Mouse (Mus musculus) activated CD4-positive, CD25-positive, alpha-beta regulatory T cell, adult 4 months (primary cell): ENCODE results near the gene Wdfy2. TPM values are rescaled to one million over a fixed set of nuclear protein-coding genes. Genes with fewer than 3 reads are reported as not detected.

Experiments used
- ATAC-seq: one replicate; pipeline ENCODE4 v1.8.0; 2017
- polyA plus RNA-seq, 2 experiments: library from polyadenylated mRNA; unstranded; fragments of 100-300 nt; shearing (Covaris generic); gene quantifications; one replicate each; pipeline ENCODE4 v1.2.1; 2017

Wdfy2 gene
- polyA plus RNA-seq, 2 experiments from 2014 or later, result 3.9 to 4.5 TPM

DNA sequence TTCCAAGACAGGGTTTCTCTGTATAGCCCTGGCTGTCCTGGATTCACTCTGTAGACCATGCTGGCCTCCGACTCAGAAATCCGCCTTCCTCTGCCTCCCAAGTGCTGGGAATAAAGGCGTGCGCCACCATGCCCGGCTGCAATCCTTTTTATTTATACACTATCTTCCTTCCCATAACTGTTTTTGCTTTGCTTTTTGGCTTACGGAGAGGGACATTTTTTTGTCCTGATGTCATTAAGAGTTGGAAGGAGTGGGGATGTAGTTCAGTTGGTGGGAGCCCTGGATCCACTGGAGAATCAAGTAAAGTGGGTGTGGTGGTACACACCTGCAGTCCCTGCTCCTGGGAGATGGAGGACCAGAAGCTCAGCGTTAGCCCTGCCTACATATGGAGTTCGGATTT is 6.7 kb downstream of the Wdfy2 start:
- no peak for ATAC-seq

DNA sequence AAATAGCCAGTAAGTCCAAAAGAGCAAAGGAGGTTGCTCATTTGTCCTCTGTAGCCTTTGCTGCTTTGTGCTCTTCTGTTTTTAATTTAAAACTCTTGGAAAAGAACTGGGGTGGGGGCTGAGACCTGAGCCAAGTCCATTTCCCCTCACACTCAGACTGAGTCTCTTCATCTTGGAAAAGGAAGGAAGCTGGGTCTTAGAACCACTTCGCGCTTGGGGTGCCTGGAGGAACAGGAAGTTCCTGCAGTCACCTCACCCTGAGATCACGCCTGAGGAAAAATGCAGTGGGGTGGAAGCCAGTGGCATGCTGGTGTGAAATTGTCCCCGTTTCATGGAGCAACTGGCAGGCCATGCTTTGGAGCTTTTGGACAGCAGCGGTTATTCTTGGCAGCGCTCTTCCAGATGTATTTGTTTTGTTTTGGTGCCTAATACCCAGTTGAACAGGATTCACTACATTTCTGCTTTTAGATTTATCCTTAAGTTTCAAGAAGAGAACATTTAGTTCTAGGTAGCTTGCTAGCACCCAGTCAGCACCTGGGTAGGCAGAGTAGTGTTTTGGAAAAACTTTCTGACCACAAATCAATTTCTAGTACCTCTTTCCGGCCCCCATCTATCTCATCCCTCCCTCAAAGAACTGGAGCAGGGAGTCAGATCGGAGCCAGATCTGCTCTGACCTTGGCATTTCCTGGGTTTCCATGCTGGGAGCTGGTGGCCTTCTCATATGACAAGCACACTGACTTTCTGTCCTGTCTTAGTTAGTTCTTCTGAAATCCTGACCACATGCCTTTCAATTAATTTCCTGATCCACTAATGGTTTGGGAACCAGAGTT is 7.7 kb downstream of the Wdfy2 start:
- no peak for ATAC-seq

DNA sequence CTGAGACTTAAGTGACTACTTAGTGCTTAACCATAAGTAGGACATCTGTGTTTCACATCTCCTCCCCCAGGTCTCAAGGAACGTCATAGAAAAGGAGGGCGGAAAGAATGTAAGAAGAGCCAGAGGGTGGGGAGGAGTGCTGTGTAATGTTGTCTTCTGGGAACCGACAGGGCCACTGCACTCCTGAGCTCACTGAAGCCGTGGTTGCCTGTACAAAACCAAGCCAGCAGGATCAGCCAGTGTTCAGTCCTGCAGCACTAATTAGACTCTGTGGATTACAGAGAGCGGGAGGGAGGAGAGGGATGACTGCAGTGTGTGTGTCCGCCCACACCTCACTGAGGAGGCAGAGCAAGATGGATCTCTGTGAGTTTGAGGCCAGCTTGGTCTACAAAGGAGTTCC is 13.5 kb downstream of the Wdfy2 start:
- peak; percentile 40 for ATAC-seq

DNA sequence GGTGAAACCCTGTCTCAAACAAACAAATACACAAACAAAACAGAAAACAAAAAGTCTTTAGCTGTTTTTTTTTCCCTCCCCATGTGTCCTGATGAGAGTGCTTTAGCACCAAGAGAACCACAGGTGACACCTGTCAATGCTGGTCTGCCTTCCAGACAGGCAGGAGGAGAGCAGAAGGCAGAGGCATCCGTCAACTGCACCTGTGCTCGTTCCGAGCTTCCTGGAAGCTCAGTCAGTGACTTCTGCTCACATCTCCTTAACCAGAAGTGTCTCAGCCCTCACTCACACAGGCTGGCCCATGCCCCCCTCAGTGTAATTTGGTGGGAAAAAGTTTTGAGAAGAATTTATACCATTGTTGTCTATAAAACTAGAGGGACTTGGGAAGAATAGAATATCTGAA is 15.4 kb downstream of the Wdfy2 start:
- no peak for ATAC-seq

DNA sequence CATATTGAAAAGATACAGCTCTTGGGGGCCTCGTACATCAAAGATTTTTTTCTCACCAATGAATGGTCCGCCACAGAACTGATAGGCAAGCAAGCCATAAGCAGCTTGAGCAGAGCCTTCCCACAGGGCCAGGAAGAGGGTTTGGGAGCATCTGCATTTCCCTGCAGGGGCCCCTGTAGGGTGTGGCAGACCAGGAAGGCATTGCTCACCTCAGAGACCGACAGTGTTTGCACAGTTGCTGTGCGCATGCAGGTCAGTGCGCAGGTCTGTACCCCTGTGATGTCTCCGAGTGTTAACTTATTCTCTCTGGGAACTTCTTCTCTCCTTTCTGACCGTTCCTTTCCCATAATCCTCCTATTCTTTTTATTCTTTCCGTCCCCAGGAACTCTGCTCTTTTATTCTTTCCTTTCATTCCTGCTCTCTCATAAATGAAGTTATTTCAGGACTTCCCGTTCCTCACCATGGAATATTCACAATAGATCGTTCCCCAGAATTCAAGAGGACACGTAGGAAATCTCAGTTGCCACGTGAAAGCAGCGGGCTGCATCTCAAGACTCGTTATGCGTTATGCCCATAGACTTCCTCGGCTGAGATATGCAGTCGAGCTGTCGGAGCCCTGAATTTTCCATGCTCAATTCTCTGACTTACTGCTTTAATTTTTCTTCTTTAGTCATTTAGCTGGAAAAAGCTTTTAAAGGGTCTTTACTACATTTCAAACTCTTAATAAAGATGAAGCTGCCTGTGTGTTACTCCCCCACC is 17.8 kb downstream of the Wdfy2 start:
- ATAC-seq, result no peak

DNA sequence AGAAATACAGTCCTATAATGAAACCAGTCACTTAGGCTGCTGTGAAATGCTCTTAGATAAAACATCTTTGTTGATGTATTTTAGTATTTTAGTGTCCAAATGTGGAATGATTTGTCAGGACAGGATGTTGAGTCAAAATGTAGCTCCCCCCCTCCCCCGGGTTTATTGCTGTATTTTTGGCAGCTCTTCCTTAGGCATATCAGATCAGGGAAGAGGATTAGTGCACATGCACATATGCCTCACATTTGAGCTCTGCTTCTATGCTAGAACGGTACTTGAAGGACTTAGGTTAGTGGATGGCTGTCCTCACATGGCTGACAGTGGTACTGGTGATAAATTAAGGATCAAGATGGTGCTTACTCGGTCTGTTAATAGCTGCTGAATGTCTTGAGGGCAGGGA is 18.4 kb downstream of the Wdfy2 start:
- ATAC-seq, result no peak

DNA sequence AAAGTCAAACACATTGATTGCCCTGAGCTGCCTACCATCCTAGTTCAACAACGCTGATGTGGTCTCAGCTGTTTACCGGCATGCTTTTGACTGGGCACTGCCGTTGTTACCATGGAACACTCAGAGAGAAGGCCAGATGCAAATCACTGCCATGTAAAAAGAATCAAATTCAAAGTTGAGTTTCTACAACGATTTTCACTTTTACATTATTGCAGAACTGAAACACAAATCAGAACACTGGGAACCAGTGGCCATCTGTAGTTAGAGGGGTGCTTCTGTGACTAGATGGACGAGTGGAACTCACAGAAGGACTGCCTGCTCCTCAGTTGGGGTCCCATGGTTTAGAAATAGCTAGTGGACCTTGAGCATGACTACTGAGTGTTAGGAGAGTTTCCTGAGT is 19.0 kb downstream of the Wdfy2 start:
- no peak for ATAC-seq

DNA sequence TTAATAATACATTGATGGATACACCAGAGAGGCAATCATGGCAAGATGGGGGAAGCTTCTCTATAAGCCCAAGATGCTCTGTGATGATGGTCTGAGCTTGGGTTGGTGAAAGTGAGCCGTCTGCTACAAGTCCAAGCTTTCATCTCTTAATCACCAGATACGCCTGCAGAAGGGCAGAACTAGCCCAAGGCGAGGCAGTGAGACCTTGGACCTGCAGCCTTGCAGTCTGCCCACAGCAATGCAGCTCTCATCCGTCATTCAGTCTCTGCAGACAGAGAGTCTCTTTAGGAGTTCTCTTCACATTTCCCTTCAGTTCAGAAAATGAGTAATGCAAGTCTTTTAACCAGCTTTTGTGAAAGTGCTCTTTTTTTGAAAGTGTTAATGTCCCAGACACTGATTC is 20.4 kb downstream of the Wdfy2 start:
- ATAC-seq, result no peak

DNA sequence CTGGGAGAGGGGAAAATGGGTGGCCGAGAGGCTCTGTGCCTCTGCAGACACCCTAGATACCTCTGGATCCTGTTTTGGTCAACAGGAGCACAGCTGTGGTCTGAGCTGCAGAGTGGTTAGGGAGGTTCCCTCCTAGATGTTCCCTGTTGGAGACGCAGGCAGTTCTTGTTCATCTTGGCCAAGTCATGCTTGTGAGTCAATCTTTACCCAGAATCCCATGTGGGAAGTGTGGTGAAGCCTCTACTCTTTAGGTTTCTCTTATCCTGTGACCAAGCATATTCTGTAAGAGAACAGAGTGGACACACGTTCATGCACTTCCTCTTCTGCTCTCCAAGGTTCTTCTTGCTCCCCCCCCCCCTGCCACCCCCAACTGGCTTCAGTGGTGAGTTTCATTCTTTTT is 20.8 kb downstream of the Wdfy2 start:
- no peak for ATAC-seq

DNA sequence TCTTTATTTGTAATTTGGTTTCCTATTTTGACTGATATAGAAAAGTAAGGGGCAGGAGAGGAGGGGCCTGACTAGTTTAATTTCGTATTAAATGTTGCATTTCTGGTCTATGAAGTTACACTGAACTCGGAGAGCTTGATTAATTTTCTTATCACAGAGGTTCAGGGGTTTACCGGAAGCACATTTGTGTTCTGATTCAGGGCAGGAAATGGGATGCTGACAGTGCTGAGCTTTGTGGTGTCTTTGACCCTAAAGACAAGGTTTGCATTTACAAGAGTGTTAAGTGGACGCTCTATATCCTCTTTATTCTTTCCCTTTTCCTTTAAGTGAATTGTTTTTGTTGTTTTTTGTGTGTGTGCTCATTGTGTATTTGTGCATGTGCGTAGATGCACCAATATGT is 25.1 kb downstream of the Wdfy2 start:
- ATAC-seq, result peak; percentile 66

DNA sequence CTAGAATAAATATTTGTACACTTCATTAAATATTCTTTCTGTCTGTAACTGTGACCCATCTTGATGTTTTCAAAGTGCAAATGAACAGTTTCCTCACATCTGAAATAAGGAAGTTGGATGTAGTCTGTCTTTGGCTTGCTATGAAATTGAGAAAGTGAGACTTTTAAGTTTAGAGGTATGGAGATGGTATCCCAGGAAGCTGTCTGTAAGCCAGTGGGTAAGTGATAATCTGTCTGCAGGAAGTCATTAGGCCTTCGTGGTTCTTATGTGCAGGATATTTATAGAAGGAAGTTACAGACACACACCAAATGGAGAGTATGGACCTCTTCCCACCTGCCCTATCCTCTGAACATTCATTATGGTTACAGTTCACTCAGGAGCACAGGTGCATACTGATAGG is 26.8 kb downstream of the Wdfy2 start:
- ATAC-seq, result no peak

DNA sequence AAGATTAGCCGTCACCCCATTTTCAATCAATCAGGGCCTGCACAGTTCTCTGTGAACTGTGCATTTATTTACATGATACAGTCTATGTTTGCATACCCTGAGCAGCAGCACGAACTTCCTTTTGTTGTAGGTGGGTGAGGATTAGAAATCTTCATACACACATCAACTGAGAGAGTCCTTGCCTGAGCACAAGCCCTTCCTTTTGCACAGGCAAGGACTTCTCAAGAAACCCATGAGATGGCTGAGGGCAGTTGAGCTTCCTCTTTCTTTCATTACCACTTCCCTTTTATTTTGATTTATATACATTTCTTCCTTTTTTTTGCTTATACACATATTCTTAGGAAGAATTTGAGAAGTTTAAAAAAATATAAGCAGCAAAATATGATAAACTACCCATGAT is 27.9 kb downstream of the Wdfy2 start:
- ATAC-seq, result no peak

DNA sequence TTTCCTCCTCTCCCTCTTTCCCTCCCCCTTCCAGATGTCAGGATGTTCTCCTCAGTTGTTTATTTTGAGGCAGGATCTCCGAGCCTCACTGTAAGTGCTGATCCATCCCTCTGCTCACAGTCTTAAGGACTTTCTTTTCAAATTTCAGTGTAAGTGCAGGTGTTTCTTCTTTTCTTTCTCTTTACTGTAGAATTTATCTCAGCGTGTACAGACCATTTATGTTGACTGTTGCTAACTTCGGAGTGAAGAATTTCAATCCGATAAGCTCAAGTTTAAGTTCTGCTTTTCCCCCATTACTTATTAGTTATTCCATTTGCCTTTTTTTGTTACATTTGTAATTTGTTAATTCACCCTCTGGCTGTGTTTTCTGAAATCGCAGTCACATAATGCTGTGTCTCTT is 29.6 kb downstream of the Wdfy2 start:
- no peak for ATAC-seq

DNA sequence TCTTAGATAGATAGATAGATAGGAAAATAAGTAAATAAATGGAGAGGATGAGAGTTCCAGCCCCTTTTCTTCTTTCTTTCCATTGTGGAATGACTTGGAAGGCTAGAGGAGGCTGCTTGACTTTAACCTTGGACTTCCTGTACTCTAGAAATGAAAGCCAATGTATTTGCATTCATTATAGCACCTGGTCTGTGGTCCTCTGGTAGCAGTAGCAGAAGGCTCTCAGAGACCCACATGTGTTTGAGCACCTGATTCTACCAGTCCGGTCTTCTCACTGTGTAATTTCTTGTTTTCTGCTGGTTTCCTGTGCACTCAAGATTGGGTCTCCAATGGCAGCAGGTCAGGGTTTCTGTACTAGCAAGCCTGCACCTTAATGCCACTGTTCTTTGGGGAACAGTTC is 30.1 kb downstream of the Wdfy2 start:
- no peak for ATAC-seq

DNA sequence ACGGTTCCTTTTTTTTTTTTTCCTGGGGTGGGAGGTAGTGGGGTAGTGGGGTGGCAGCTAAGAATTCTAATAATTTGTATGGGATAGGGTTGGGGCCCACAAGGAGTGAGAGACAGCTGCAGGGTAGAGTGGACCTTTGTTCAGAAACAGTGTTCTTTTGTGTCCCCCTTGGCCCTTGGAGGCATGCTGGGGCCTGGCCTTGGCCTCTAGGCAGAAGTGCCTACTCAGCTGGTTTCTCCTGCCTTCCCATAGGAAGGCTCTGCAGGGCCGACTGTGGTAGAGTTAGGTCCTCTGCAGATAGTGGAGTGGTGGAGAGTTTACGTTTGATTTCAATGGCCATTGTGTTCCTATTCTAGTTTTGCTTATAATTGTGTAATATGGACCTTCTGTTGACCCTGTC is 30.8 kb downstream of the Wdfy2 start:
- no peak for ATAC-seq

DNA sequence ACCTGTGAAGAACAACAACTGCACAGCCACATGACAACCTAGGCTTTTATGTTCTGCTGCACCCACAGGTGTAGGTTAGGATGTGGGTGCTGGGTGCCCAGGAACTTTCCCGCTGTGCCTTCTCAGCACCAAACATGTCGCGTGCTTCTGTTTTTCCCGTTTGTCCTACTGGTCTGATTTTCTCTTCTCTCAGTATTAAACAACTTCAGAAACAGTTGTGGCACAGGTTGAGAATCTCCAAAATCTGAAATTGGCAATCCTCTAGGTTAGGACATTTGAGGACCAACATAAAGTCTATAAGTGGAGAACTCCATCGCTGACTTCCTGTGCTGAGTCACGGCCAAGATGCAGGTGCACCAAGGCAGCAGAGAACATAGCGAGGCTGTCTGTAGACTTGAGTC is 32.8 kb downstream of the Wdfy2 start:
- ATAC-seq, result peak; percentile 77

DNA sequence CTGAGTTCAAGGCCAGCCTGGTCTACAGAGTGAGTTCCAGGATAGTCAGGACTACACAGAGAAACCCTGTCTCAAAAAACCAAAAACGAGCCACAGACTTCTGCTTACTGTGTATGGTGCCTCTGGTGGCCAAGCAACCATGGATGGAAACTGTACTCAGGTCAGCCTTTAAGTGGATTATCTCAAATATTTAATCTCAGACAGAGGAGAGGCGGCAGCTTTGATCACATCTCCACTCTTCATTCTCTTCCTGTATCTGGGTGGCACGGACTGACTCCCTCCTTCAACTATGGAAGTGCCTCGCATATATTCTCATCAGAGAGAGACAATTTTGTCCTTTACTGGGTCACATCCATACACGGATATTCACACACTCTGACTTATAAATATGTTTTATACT is 34.0 kb downstream of the Wdfy2 start:
- ATAC-seq, result no peak

DNA sequence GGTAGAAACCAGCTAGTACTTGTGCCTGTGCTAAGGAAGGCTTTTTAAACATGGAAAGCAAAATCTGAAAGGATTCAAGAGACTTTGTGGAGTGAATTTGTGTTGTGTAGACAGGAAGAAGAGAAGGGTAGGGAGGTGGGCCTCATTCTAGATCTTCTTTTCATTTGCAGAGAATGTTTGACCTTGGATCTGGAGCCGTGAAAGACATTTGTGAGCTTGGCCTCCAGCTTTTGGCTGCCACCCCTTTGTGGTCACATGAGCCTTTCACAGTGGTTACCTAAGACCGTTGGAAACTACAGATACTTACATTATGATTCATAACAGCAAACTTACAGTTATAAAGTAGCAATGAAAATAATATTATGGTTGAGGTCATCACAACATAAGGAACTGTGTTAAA is 34.5 kb downstream of the Wdfy2 start:
- peak; percentile 5 for ATAC-seq

DNA sequence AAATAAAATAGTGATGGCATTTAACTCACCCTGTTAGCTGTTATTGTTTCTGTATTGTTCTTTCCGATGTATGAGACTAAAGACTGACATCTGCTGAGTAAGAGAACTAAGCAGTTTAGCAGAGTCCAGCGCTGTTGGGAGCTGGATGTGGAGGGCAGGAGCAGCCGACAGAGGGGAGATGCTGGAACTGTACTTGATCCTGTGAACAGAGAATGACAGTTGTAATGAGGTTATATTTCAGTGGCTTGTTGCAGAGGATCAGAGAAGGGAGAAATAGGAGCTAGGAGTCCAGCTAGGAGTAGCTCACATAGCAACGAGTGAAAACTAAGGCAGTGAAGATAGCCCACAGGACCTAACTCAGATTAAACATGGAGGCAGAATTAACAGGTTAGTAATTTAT is 36.3 kb downstream of the Wdfy2 start:
- ATAC-seq, result no peak

DNA sequence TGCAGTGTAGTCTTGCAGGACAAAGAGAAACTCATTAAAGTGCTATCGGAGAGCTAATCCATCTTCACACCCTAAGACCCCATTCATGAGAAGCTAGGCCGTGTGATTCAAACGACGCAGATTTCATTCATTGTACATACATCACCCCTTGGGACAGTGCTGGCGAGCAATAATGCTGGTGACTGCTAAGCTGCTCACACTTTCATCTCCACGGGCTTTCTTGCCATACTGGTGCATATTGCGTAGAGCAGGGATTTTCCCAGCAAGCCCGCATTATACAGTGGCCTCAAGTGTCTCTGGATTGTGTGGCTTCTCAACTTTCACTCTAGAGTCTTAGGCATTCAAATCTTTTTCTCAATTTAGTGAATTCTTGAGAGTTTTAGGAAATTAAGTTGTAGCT is 36.9 kb downstream of the Wdfy2 start:
- ATAC-seq, result no peak

DNA sequence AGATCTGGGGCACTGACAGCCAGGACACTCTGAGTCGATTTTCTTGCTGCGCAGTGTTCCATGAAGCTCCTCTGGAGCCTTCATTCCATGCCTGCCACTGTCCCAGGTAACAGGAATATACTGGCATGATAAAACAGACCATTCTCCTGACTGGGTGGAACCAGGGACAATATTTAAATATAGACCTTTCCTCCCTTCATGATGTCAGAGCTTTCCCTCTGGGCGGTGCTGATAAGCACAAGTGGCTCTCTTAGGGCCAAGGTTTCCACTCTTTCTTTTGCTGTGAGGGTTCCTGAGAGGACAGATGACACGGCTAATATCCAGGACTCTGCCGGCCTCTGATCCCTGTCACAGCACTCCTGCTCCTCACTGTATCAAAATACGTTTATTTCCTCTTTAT is 40.6 kb downstream of the Wdfy2 start:
- no peak for ATAC-seq

DNA sequence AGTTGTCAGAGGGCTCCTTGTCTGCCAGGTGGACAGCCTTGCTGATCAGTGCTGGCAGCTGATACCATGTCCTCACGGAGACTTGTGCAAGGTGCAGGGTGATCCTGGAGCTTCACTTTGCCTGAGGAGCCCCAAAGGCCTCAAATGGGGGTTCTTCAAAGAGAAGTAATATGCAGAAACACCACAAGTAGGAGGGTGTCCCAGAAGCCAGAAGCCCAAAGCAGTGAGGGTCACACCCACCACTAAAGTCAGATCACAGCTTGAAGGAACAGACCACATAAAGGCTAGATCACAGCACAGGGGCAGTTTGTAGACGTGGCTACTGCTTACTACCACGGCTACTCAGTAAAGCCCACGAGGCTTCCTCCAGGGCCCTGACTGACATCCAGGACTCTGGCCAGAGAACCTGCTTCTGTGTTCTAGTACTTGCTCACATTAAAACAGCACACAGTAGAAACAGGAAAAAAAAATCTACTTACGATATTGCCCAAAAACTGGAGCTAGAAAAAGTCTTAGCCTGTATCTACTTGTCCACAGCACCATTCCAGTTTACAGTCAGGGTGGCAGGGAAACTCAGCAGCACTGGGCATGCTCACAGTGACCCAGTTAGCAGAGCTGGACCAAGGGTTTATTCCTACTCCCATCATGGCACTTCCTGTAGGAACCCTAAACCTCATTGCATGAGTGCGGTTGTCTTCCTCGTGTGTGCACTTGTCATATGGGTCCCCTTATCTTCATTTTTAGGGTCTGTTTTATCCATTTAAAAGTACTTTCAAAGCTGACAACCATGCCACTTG is 41.4 kb downstream of the Wdfy2 start:
- no peak for ATAC-seq

DNA sequence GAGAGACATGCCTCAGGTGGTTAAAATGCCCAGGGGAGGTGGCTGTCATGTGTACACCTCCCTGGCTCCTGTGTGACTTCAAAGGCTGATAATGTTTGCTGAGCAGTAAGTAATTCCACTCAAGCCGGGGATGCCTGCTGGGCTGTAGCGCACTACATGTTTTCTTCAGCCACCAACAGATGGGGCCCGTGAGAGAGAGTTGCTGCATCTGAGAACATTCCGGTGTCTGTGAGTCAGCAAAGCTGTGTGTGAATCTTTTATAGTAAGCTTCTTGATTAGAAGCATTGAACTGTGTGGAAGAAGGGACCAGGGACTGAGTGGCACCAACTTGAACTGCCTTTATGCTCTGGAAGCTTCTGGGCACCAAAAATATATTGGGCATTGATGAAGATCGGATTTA is 42.0 kb downstream of the Wdfy2 start:
- ATAC-seq, result peak; percentile 83
